Mouse (Mus musculus) lung, embryonic 15.5 days (tissue): ENCODE measurements around the gene Il12rb2. TPM values are rescaled to one million over a fixed set of nuclear protein-coding genes. Genes with fewer than 3 reads are reported as not detected.

Source experiments
- ATAC-seq: fragments of 200-750 bp; cut with Nextera tagmentation; 2 replicates; pipeline ENCODE4 v1.8.0; 2017; ENCODE audit warnings: moderate number of reproducible peaks, borderline replicate concordance; ENCODE audit not compliant: low FRiP score, low TSS enrichment; ENCODE audit errors: extremely low read depth
- H3K27ac ChIP-seq: fragments of 300-500 bp; sonication (generic); 2 replicates; pipeline ENCODE4 v1.5.1; 2015; ENCODE audit warnings: moderate library complexity, mild to moderate bottlenecking, inconsistent platforms
- H3K27me3 ChIP-seq: fragments of 300-500 bp; sonication (generic); 2 replicates; pipeline ENCODE4 v1.6.1; 2015; ENCODE audit warnings: inconsistent platforms
- H3K36me3 ChIP-seq: fragments of 300-500 bp; sonication (generic); 2 replicates; pipeline ENCODE4 v1.6.1; 2015; ENCODE audit warnings: inconsistent platforms
- H3K4me1 ChIP-seq: fragments of 300-500 bp; sonication (generic); 2 replicates; pipeline ENCODE4 v1.6.1; 2015; ENCODE audit warnings: inconsistent platforms
- H3K4me2 ChIP-seq: fragments of 300-500 bp; sonication (generic); 2 replicates; pipeline ENCODE4 v1.6.1; 2015; ENCODE audit warnings: inconsistent platforms, mild to moderate bottlenecking, moderate library complexity
- H3K4me3 ChIP-seq: fragments of 300-500 bp; sonication (generic); 2 replicates; pipeline ENCODE4 v1.5.1; 2015; ENCODE audit warnings: mild to moderate bottlenecking, inconsistent platforms
- H3K9ac ChIP-seq: fragments of 300-500 bp; sonication (generic); 2 replicates; pipeline ENCODE4 v1.6.1; 2015; ENCODE audit warnings: inconsistent platforms
- H3K9me3 ChIP-seq: fragments of 300-500 bp; sonication (generic); 2 replicates; pipeline ENCODE4 v1.6.1; 2016; ENCODE audit warnings: inconsistent platforms
- WGBS: fragments of 180-500 bp; shearing (Covaris S2); methylation state at CpG from one replicate; pipeline ENCODE4 v1.1.7; 2015; 5-methylcytosine and 5-hydroxymethylcytosine counted together
- polyA plus RNA-seq: library from polyadenylated mRNA; unstranded; fragments of >200 nt; fragmentation: Nextera tagmentation; extraction: Ambion mirVana; gene quantifications from 2 replicates; pipeline ENCODE4 v1.2.1, GENCODE M21; 2015

Il12rb2 gene
- polyA plus RNA-seq = 0.06 and 0.54 TPM in 2 replicates

- Histone ChIP-seq H3K27me3 (peaks cover 17% of the 10 kb centered on the region), H3K4me1 (no peaks in the 10 kb centered on the region), H3K27ac (no peak within 1 kb of the TSS), H3K36me3 (no peaks in the 10 kb centered on the region), H3K4me3 (peak within 1 kb of the TSS; percentile 14; the same call in 1 of the 2 replicates), H3K9ac (no peak within 1 kb of the TSS), H3K4me2 (peak within 1 kb of the TSS; percentile 48), H3K9me3 (no peaks in the 10 kb centered on the region)
- 2% methylated on average over 26 of the region's 26 CpGs for WGBS
- ATAC-seq = no peak
Measured at GRCm38 (mm10) chr6:67375982-67376391, at the start of gene Il12rb2. Il12rb2 (minus strand) TSS chr6:67376188.

- H3K27me3 ChIP-seq = no peaks in the 10 kb centered on the region
- no peak overlapping the region for H3K4me3 ChIP-seq
- H3K9ac ChIP-seq = no peak overlapping the region
- H3K27ac ChIP-seq = no peak overlapping the region
- H3K4me1 ChIP-seq = no peaks in the 10 kb centered on the region
- H3K9me3 ChIP-seq = no peaks in the 10 kb centered on the region
- no peaks in the 10 kb centered on the region for H3K36me3 ChIP-seq
- WGBS = 79% methylated on average over 5 of the region's 5 CpGs
- no peak for ATAC-seq
- H3K4me2 ChIP-seq = no peak overlapping the region
Measured at GRCm38 (mm10) chr6:67421761-67422160, 45.8 kb upstream of the Il12rb2 start.

- Histone ChIP-seq H3K27me3 (no peaks in the 10 kb centered on the region), H3K9ac (no peak overlapping the region), H3K36me3 (no peaks in the 10 kb centered on the region), H3K4me3 (no peak overlapping the region), H3K27ac (no peak overlapping the region), H3K4me1 (no peaks in the 10 kb centered on the region), H3K4me2 (no peak overlapping the region), H3K9me3 (no peaks in the 10 kb centered on the region)
- WGBS = 73% methylated on average over 3 of the region's 3 CpGs
- ATAC-seq = no peak
Measured at GRCm38 (mm10) chr6:67416557-67416956, 40.6 kb upstream of the Il12rb2 start.

GRCm38 (mm10) chr6:67415276-67415675 is 39.3 kb upstream of the Il12rb2 start:
- no peaks in the 10 kb centered on the region for H3K9me3 ChIP-seq
- WGBS = 79% methylated on average over 5 of the region's 5 CpGs
- no peak for ATAC-seq
- H3K4me3 ChIP-seq = no peak overlapping the region
- no peak overlapping the region for H3K4me2 ChIP-seq
- no peaks in the 10 kb centered on the region for H3K4me1 ChIP-seq
- H3K27me3 ChIP-seq = no peaks in the 10 kb centered on the region
- H3K9ac ChIP-seq = no peak overlapping the region
- no peak overlapping the region for H3K27ac ChIP-seq
- H3K36me3 ChIP-seq = no peaks in the 10 kb centered on the region

DNA sequence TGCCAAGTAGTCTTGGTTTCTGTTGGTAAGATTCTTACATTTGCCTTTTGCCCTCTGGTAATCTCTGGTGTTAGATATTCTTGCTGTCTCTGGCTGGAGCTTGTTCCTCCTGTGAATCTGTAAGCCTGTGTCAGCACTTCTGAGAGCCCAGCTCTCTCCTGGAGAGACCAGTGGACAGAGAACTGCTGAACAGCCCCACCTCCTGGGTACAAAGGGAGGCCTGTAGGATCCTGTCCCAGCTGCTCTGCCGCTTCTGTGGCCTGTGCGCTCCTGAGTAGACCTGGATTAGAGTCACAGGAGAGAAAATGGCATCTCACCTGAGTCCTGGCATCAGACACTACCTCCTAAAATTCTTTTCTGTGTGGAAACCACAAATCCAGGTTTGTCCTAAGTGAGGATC is 37.4 kb upstream of the Il12rb2 start:
- Histone ChIP-seq H3K4me1 (no peaks in the 10 kb centered on the region), H3K36me3 (no peaks in the 10 kb centered on the region), H3K9me3 (no peaks in the 10 kb centered on the region), H3K27ac (no peak overlapping the region), H3K4me3 (no peak overlapping the region), H3K27me3 (no peaks in the 10 kb centered on the region), H3K4me2 (no peak overlapping the region), H3K9ac (no peak overlapping the region)
- no peak for ATAC-seq
- WGBS = 77% methylated on average over 2 of the region's 2 CpGs

DNA sequence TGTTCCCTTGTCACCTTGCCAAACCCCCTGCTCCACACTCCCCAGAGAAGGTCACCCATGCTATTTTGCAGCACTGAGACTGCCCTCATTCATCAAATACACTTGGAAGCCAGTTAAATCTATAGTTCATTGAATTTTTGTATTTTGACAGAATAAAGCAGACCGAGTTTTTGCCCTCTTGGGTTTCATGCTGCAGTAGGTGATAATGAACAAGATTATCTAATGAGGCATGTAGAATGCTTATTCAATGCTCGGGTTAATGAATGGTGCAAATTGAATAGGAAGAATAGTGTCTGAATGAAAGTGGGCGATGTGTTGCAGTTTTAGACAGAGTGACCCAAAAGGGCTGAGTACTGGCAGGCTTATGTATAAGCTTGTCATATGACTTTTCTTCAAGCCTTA is 29.3 kb upstream of the Il12rb2 start:
- Histone ChIP-seq H3K36me3 (no peaks in the 10 kb centered on the region), H3K4me2 (no peak overlapping the region), H3K27me3 (no peaks in the 10 kb centered on the region), H3K4me3 (no peak overlapping the region), H3K9me3 (no peaks in the 10 kb centered on the region), H3K9ac (no peak overlapping the region), H3K4me1 (no peaks in the 10 kb centered on the region), H3K27ac (no peak overlapping the region)
- ATAC-seq = no peak
- 83% methylated on average over 3 of the region's 3 CpGs for WGBS

GRCm38 (mm10) chr6:67399551-67399950 is 23.6 kb upstream of the Il12rb2 start:
- 71% methylated on average over 5 of the region's 5 CpGs for WGBS

DNA sequence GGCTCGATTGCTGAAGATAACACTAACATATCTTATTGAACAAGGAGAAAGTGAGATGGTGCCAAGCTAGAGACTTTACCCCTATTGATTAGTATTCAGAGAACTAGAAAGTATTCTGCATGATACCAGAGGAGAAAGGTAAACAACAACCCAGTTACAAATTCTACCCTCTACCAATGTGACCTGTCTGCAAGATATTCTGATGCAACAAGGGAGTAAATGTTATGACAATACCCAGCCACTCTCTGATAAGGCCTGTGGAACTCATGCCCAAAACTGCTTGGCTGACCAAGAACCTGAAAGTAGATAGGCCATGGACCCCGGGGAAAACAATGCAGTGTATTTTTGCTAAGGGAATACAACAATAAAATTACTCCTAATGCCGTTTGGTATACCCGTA is 10.2 kb downstream of the Il12rb2 start:
- WGBS = 86% methylated on average over 4 of the region's 4 CpGs
- no peak for ATAC-seq
- no peaks in the 10 kb centered on the region for H3K27me3 ChIP-seq
- no peaks in the 10 kb centered on the region for H3K4me1 ChIP-seq
- H3K36me3 ChIP-seq = no peaks in the 10 kb centered on the region
- no peak overlapping the region for H3K4me3 ChIP-seq
- no peaks in the 10 kb centered on the region for H3K9me3 ChIP-seq
- no peak overlapping the region for H3K9ac ChIP-seq
- H3K4me2 ChIP-seq = no peak overlapping the region
- no peak overlapping the region for H3K27ac ChIP-seq

More at GRCm38 (mm10) chr6:67399551-67399950, 23.6 kb upstream of the Il12rb2 start:
- no peak overlapping the region for H3K4me2 ChIP-seq
- no peaks in the 10 kb centered on the region for H3K36me3 ChIP-seq
- H3K4me3 ChIP-seq = no peak overlapping the region
- no peak for ATAC-seq
- H3K9me3 ChIP-seq = no peaks in the 10 kb centered on the region
- H3K27me3 ChIP-seq = no peaks in the 10 kb centered on the region
- H3K9ac ChIP-seq = no peak overlapping the region
- H3K4me1 ChIP-seq = no peaks in the 10 kb centered on the region
- no peak overlapping the region for H3K27ac ChIP-seq

DNA sequence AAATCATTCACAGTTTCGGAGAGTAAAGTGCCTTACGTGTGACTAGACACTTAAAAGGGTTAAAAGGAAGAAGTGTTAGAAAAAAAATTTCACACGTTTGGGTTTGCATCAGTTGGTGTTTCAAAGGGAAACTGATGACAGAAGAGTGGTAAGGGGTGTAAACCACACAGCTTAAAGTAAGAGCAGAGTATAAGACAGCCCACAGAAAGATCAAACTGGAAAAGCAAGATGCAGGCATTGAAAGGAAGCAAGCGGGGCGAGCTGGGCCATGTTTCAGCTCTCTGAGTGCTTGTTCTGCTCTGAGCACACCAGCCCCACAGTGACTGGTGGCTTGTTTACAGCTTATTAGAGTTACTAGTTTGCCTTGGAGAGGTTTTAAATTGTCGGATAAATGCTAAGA is 27.9 kb downstream of the Il12rb2 start:
- H3K9me3 ChIP-seq = no peaks in the 10 kb centered on the region
- ATAC-seq = no peak
- 51% methylated on average over 6 of the region's 6 CpGs for WGBS

GRCm38 (mm10) chr6:67339494-67339893 is 36.5 kb downstream of the Il12rb2 start:
- no peak overlapping the region for H3K4me2 ChIP-seq

More for the DNA sequence above, 27.9 kb downstream of the Il12rb2 start:
- Histone ChIP-seq H3K27ac (no peak overlapping the region), H3K4me2 (no peak overlapping the region), H3K4me1 (no peaks in the 10 kb centered on the region), H3K27me3 (no peaks in the 10 kb centered on the region), H3K4me3 (no peak overlapping the region), H3K36me3 (no peaks in the 10 kb centered on the region), H3K9ac (no peak overlapping the region)

DNA sequence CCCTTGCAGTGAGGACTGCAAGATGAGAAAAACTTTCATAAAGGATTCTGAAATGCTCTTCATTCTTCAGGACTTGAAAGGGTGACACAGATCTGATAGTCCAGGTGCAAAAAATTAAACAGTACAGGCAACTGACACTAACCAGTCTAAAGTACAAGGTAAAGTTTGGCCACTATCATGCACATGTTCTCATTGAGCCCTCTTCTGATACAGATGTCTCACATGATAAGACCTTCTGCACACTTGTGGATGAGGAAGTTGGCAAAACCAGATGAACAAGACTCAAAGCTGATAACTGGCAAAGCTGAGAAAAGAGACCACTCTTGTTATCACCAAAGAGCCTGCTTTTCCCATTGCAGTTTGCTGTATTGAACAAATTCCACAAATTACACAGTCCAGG is 38.0 kb downstream of the Il12rb2 start:
- H3K4me3 ChIP-seq = no peak overlapping the region
- H3K9me3 ChIP-seq = no peaks in the 10 kb centered on the region
- H3K4me1 ChIP-seq = no peaks in the 10 kb centered on the region
- H3K27ac ChIP-seq = no peak overlapping the region
- H3K4me2 ChIP-seq = no peak overlapping the region
- H3K9ac ChIP-seq = no peak overlapping the region
- ATAC-seq = no peak
- no peaks in the 10 kb centered on the region for H3K36me3 ChIP-seq
- no peaks in the 10 kb centered on the region for H3K27me3 ChIP-seq

More at GRCm38 (mm10) chr6:67339494-67339893, 36.5 kb downstream of the Il12rb2 start:
- no peak overlapping the region for H3K9ac ChIP-seq
- H3K27ac ChIP-seq = no peak overlapping the region
- ATAC-seq = no peak
- H3K4me3 ChIP-seq = no peak overlapping the region
- no peaks in the 10 kb centered on the region for H3K36me3 ChIP-seq
- H3K4me1 ChIP-seq = no peaks in the 10 kb centered on the region
- H3K9me3 ChIP-seq = no peaks in the 10 kb centered on the region
- H3K27me3 ChIP-seq = no peaks in the 10 kb centered on the region

- Histone ChIP-seq H3K4me3 (no peak overlapping the region), H3K36me3 (no peaks in the 10 kb centered on the region), H3K4me2 (no peak overlapping the region), H3K4me1 (no peaks in the 10 kb centered on the region), H3K9ac (no peak overlapping the region), H3K9me3 (no peaks in the 10 kb centered on the region), H3K27ac (no peak overlapping the region), H3K27me3 (no peaks in the 10 kb centered on the region)
- WGBS = 74% methylated on average over 3 of the region's 3 CpGs
- no peak for ATAC-seq
Measured at GRCm38 (mm10) chr6:67323788-67324187, 52.2 kb downstream of the Il12rb2 start.

DNA sequence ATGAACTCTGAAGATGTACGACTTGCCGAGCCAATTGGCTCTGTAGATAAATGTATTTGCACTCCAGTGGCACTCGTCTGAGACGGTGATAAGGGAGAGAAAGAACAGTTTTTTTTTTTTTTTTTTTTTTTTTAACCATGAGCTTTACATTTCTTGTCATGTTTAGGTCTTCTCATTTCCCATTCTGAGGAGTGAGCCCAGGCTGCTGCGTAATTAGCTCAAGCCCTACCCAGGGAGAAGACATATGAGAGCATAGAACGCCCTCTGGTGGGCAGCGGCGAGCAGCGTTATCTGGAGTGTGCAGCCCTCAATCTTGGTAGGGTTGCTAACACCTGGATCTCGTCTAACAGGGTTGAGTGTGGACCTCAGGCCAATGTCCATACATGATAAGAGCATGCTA is 57.5 kb downstream of the Il12rb2 start:
- H3K4me1 ChIP-seq = no peaks in the 10 kb centered on the region
- H3K9ac ChIP-seq = no peak overlapping the region
- no peaks in the 10 kb centered on the region for H3K36me3 ChIP-seq
- H3K9me3 ChIP-seq = no peaks in the 10 kb centered on the region
- 12% methylated on average over 10 of the region's 10 CpGs for WGBS
- H3K27ac ChIP-seq = no peak overlapping the region
- no peak overlapping the region for H3K4me3 ChIP-seq
- no peak; the same call in 1 of the 2 replicates for ATAC-seq
- H3K4me2 ChIP-seq = no peak overlapping the region
- no peaks in the 10 kb centered on the region for H3K27me3 ChIP-seq
